Mouse (Mus musculus): ENCODE data around the gene Spice1.

Spice1 gene

DNA sequence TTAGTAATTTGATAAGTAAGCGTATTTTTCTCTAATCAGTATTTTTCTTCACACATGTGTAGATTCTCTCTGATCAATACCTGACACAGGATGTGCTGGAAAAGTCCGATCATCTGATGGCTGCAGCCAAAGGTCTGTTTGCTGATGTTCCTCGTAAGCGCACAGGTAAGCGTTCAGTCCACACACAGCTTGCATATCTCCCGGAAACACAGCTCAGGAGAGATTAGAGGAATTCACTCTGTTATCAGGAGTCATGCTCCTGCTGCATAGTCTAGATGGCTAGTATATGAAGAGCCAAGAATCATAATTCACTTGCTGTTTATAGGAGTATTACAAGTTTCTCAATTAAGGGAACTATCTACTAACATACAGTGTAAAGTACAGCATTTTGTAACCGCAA lies 18.6 kb downstream of the Spice1 start:
- DNase-seq (ENCODE audit: low read depth, low spot score), result no peak

DNA sequence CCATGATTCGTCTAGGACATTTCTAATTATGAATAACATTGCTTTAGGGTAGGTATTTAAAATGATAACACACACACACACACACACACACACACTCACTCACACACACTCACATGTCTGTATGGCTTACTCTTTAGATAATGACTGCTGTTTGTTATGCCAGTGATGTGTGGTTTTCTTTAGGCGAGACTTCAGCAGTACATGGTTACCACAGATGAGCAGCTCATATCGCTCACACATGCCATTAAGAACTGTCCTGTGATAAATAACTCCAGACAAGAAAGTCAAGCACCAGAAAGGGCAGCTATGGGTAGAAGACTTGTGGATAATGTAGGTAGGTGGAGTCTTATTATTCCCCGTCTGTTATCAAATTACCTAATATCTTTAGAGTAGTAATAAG lies 28.5 kb downstream of the Spice1 start:
- DNase-seq (ENCODE audit: low read depth, low spot score), result no peak

DNA sequence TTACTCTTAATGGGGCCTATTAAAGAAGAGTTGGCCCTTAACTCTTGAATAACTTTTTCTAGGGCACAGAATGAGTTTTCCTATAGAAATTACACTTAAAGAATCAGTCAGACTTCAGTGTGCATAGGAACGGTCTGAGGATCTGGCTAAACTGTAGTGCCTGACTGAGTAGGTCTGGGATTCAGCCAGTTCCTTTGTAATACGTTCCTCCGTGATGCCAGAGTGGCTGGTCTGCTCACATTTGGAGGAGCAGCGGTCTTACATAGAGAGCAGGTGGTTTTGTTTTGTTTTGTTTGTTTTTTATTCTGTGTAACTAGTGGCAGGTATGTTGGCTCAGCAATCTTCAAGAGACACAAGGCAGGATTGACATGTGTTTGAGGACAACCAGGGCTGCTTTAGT lies 33.1 kb downstream of the Spice1 start:
- DNase-seq (ENCODE audit: low read depth, low spot score), result no peak

GRCm38 (mm10) chr16:44381578-44381977 lies 34.7 kb downstream of the Spice1 start:
- DNase-seq (ENCODE audit: low read depth, low spot score), result no peak

DNA sequence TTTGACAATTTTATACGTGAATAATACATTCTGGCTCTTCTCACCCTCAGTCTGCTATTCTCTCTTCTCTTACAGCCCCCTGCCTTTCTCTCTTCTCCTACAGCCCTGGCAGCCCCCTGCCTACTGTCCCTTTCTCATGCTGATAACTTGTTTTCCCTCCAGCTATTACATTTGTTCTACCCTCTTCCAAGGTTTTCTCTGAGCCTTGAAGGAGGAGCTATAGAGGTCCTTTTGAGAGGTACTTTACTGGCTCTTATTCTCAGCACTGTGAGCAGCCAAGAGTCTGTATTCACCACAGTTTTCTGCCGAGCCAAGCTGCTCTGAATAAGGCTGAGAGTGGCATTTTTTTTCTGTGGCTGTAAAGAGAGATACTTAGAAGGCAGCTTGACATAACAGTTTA lies 36.6 kb downstream of the Spice1 start:
- no peak for DNase-seq (ENCODE audit: low read depth, low spot score)

DNA sequence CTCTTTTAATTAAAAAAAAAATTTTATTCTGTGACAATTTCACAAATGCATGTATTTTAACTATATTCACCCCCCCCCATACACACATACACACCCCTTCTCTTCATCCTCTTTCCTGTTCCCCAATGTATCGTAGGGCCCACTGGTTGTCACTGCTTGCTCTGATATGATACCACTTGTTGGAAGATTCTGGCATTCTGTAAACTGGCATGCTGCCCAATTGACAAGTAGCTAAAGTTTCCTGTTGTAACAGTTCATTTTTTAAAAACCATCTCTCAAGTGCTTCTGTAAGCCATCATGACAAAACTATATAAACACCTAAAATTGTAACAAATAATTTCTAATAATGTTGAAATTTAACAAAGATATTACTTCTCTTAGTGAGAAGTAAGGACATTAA lies 37.3 kb downstream of the Spice1 start:
- no peak for DNase-seq (ENCODE audit: low read depth, low spot score)

GRCm38 (mm10) chr16:44391877-44392548 lies 45.1 kb downstream of the Spice1 start:
- DNase-seq (ENCODE audit: low read depth, low spot score), result peak; percentile 13

DNA sequence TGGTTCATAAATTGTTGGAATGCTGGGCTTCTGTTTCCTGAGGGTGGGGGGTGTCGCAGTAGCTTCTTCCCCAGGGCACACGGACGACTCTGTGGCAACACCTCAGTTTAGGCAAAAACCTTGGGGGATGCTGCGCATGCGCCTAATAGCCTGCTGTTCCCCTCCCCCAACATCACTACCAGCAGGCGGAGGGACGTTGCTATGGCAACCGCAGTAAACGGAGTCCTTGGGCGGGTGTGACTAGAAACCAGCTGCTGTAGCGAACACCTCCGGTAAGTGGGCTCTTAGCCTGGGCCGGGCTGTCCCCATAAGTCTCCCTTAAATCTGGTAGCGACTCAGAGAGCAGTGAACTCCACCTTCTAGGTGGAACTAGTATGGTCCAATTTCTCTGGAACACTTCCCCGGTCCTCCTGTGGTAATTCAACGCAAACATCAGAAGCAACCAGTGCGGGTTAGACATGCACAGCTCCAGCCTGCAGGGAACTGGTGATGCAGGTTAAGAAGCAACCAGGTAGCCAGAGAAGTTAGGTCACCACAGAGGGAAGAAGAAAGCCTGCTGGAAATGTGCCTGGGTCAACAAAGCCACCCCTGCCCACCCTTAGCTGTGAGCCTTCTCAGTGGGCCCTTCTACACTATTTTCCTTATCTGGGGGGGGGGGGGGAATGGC lies 47.8 kb downstream of the Spice1 start, which contains the start of gene Cfap44:
Cfap44 (plus strand) TSS at position 220 of the 667 bp plus-strand sequence.
- DNase-seq (ENCODE audit: low read depth, low spot score), result peak; percentile 36

- DNase-seq (ENCODE audit: low read depth, low spot score), result no peak
Measured at GRCm38 (mm10) chr16:44404933-44405332, 58.0 kb downstream of the Spice1 start.

GRCm38 (mm10) chr16:44407211-44407610 lies 60.3 kb downstream of the Spice1 start:
- no peak for DNase-seq (ENCODE audit: low read depth, low spot score)

- DNase-seq (ENCODE audit: low read depth, low spot score), result no peak
Measured at GRCm38 (mm10) chr16:44408290-44408689, 61.4 kb downstream of the Spice1 start.

GRCm38 (mm10) chr16:44410176-44410575 lies 63.3 kb downstream of the Spice1 start:
- no peak for DNase-seq (ENCODE audit: low read depth, low spot score)

DNA sequence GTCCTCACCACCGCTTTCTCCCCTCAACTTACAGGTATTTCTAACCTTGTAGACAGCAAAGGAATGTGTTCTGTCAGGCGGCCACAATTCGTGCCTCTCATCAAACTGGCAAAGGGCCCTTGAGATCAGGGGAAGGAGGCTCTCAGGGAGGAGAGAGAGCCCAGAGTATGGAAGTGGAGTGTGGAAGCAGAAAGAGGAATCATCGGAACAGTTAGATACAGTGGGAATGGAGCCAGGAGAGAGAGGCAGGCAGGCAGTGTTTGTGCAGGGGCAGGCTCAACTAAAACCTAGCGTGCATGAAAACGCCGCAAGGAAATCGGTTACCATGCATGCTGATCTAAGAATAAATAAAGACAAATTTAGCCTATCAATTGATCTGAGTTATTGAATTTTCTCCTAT lies 70.7 kb downstream of the Spice1 start:
- DNase-seq (ENCODE audit: low read depth, low spot score), result no peak

- no peak for DNase-seq (ENCODE audit: low read depth, low spot score)
Measured at GRCm38 (mm10) chr16:44421735-44422134, 74.8 kb downstream of the Spice1 start.

GRCm38 (mm10) chr16:44423499-44423898 lies 76.6 kb downstream of the Spice1 start:
- no peak for DNase-seq (ENCODE audit: low read depth, low spot score)

- peak; percentile 70 for DNase-seq (ENCODE audit: low read depth, low spot score)
Measured at GRCm38 (mm10) chr16:44428456-44428855, 81.5 kb downstream of the Spice1 start.

GRCm38 (mm10) chr16:44430021-44430420 lies 83.1 kb downstream of the Spice1 start:
- no peak for DNase-seq (ENCODE audit: low read depth, low spot score)

DNA sequence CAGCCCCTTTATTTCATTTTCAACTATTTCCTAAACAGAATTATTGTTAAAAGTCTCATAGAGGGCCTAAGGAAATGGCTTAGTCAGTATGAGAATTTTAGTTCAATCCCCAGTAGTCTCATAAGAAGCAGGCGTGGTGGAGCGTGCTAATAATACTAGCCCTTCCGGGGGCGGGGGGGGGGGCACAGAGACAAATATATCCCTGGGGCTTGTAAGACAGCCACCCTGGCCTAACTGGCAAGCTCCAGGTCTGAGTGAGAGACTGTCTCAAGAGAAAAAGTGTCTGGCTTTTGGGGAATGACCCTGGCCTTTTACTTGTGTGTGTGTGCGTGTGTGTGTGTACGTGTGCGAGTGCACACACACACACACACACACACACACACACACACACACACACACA lies 88.0 kb downstream of the Spice1 start:
- DNase-seq (ENCODE audit: low read depth, low spot score), result peak; percentile 64

GRCm38 (mm10) chr16:44435481-44435880 lies 88.6 kb downstream of the Spice1 start:
- DNase-seq (ENCODE audit: low read depth, low spot score), result peak; percentile 26

Measured in skeletal muscle tissue, adult 2 months (tissue).